In genomic region chr12:102610927-102611326, GRCm38 (mm10) we compare ENCODE assay signal across 12 mouse cellular contexts.
"Had no signal": no experiment of that assay in that cellular context is flagged by ENCODE, and none has a peak within 500 bp of the region (broad histone marks: within the 10 kb centered on the region; RNA-seq: fewer than 3 reads in every experiment).

No protein-coding gene starts in this region.

- DNase-seq: retina, postnatal 1 day; right cerebral cortex, adult 18-20 months; right cerebral cortex, postnatal 14 days; right cerebral cortex, postnatal 25 days; right cerebral cortex, postnatal 4 days; spleen, adult 18-20 months; thymus, adult 18-20 months; thymus, adult 2 months; thymus, postnatal 14 days; thymus, postnatal 25 days; thymus, postnatal 36 days; thymus, postnatal 4 days had no signal
